Mouse (Mus musculus) myocyte (in vitro differentiated cells): ENCODE measurements at regions not wholly inside any gene's neighbourhood (a gene's known extent, or its start where the extent isn't known, plus 50 kb on each side); places are given as distances from the start of the nearest gene placed in this dataset.

Experiments used
- REST ChIP-seq: IDR thresholded peaks from one replicate; pipeline ENCODE4 v1.6.1; 2011; ENCODE audit warnings: mild to moderate bottlenecking, control low read depth, moderate library complexity; ENCODE audit not compliant: insufficient read depth, insufficient read length
- USF1 ChIP-seq: IDR thresholded peaks from one replicate; pipeline ENCODE4 v1.6.1; 2011; ENCODE audit warnings: low read depth, mild to moderate bottlenecking, control low read depth, moderate library complexity

GRCm38 (mm10) chr16:46822753-46823152 lies 324.4 kb upstream of the Nectin3 start:
- TF ChIP-seq USF1 (no peak), REST (no peak)
